Mouse (Mus musculus): Measurements from ENCODE around the gene Zpr1.

Zpr1 gene

DNA sequence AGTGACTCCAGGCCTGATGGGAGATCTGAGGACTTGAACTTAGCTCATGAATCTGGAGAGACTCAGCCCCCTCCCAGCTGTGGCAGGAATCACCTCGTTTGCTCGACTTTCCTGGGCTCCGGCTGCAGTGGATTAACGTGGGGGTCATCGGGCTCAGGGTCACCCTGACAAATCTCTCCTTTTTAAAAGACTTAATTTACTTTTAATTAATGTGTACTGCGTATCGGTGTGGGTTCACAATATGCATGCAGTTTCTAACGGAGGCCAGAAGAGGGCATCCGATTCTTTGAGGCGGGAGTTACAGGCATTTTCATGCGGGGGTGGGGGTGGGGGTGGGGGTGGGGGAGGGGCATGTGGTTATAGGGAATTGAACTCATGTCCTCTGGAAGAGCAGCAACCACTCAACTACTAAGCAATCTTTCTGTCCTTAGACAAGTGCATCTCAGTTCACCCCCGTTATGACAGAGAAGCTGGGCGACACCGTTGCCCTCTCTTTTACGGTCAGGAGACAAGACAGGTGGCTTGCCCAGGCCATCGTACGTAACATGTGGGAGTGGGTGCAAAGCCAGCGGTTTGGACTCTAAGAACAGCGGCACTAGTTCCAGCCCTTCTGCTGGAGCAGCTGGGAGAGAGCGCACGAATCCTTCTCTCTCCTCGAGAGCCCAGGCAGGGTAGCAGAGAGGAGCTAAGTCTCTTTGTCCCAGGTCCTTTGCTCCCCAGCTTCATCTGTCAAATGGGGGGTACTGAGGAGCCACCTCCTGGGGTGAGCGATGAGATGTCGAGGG lies 57.1 kb downstream of the Zpr1 start:
- DNase-seq, result no peak

DNA sequence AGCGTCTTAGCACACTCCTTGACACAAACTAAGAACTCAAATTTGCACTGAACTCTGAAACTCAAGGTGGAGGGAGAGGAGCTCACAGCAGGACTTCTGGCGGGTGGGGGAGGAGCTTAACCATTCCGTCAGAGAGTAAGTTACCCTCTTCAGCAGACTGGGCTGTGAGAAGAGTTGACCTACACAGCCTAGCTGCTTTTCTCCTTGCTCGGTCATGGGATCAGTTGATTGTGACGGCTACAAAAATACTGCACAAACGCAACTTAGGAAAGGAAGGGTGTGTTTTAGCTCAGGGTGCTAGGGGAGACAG lies 57.7 kb downstream of the Zpr1 start:
- DNase-seq, result no peak

DNA sequence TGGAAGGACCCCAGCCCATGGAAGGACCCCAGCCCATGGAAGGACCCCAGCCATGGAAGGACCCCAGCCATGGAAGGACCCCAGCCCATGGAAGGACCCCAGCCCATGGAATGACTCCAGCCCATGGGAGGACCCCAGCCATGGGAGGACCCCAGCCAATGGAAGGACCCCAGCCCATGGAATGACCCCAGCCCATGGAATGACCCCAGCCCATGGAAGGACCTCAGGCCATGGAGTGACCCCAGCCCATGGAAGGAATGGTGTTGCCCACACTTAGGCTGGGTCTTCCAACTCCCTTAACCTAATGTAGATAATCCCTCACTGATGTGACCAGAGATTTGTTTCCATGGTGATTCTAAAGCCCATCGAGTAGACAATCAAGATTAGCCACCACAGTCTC lies 58.4 kb downstream of the Zpr1 start:
- DNase-seq, result no peak
